Mouse (Mus musculus) CD8-positive naive resting alpha-beta T cell, adult 2 months (primary cell): ENCODE results near the gene Gstt3.
A peak's percentile ranks its signal among the peaks of the same experiment; 100 is the strongest.

ENCODE experiments used
- DNase-seq, 2 experiments: peaks; one replicate each; pipeline ENCODE4 v3.0.0; 2022; ENCODE audit warnings: low read depth in 2 of 2, low spot score in 2 of 2

The Gstt3 gene

GRCm38 (mm10) chr10:75780769-75781578 lies at the start of gene Gstt3, which contains the start of gene Gm20441:
Gstt3 (minus strand) TSS chr10:75781414.
Gm20441 (minus strand) TSS chr10:75780954.
- DNase-seq = no peak

GRCm38 (mm10) chr10:75830275-75830670 lies 49.1 kb upstream of the Gstt3 start:
- DNase-seq = no peak

GRCm38 (mm10) chr10:75829529-75830274 lies 48.5 kb upstream of the Gstt3 start:
- DNase-seq = no peak

- no peak for DNase-seq
Measured at GRCm38 (mm10) chr10:75828500-75828931, 47.3 kb upstream of the Gstt3 start.

GRCm38 (mm10) chr10:75827668-75828360 lies 46.6 kb upstream of the Gstt3 start:
- DNase-seq = no peak

- DNase-seq = no peak
Measured at GRCm38 (mm10) chr10:75824530-75824929, 43.3 kb upstream of the Gstt3 start.

GRCm38 (mm10) chr10:75823782-75824181 lies 42.6 kb upstream of the Gstt3 start:
- no peak for DNase-seq

GRCm38 (mm10) chr10:75822443-75822842 lies 41.2 kb upstream of the Gstt3 start, which contains the start of gene Gstt4:
Gstt4 (minus strand) TSS chr10:75822543.
- DNase-seq = no peak

- no peak for DNase-seq
Measured at GRCm38 (mm10) chr10:75819882-75820281, 38.7 kb upstream of the Gstt3 start.

- DNase-seq = no peak
Measured at GRCm38 (mm10) chr10:75818641-75819040, 37.4 kb upstream of the Gstt3 start.

GRCm38 (mm10) chr10:75804217-75804616 lies 23.0 kb upstream of the Gstt3 start:
- no peak for DNase-seq

GRCm38 (mm10) chr10:75798176-75798696 lies 17.0 kb upstream of the Gstt3 start, which contains the start of gene Gstt1:
Gstt1 (minus strand) TSS chr10:75798584.
- DNase-seq = no peak

- no peak for DNase-seq
Measured at GRCm38 (mm10) chr10:75797619-75798175, 16.5 kb upstream of the Gstt3 start.

- no peak for DNase-seq
Measured at GRCm38 (mm10) chr10:75796731-75797516, 15.7 kb upstream of the Gstt3 start.

GRCm38 (mm10) chr10:75794880-75795279 lies 13.7 kb upstream of the Gstt3 start:
- no peak for DNase-seq

- DNase-seq = peak in 1 of 2 experiments; percentile 30
Measured at GRCm38 (mm10) chr10:75790773-75791172, 9.6 kb upstream of the Gstt3 start.

- DNase-seq = no peak
Measured at GRCm38 (mm10) chr10:75789841-75790240, 8.6 kb upstream of the Gstt3 start.

- no peak for DNase-seq
Measured at GRCm38 (mm10) chr10:75789081-75789735, 8.0 kb upstream of the Gstt3 start.

GRCm38 (mm10) chr10:75788277-75788676 lies 7.1 kb upstream of the Gstt3 start:
- DNase-seq = no peak

- no peak for DNase-seq
Measured at GRCm38 (mm10) chr10:75785442-75785841, 4.2 kb upstream of the Gstt3 start.
